Mouse (Mus musculus): Measurements from ENCODE around the gene Gm3629.
"Not testable (repeated sequence)": the region's sequence is repeated elsewhere in the genome, so short reads cannot be mapped to it uniquely, and the experiment has no call there.

Gene Gm3629

GRCm38 (mm10) chr14:6590513-6590912, at the start of gene Gm3629:
Gm3629 (minus strand) TSS chr14:6590613.
- DNase-seq = not testable (repeated sequence)

DNA sequence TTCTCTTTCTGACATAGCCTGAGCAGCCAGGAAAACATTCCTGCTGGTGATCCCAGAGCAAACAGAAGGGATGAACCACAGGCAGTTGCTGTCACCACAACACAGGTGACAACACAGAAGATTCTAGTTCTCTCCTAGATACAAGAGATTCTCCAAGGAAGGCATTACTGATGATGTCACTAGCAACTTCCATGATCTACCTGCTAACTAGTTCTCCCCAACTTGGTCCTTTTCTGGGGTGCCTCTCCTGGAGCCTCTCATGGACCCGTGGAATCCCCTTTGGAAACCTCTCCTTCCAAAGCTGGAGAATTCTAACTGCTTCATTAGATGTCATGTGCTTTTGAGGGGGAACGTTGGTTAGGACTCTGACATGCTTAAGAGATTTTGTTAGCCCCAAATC, 31.9 kb upstream of the Gm3629 start, which contains the start of gene Gm3460:
Gm3460 (minus strand) TSS at position 101 of the 400 bp plus-strand sequence.
- not testable (repeated sequence) for DNase-seq

DNA sequence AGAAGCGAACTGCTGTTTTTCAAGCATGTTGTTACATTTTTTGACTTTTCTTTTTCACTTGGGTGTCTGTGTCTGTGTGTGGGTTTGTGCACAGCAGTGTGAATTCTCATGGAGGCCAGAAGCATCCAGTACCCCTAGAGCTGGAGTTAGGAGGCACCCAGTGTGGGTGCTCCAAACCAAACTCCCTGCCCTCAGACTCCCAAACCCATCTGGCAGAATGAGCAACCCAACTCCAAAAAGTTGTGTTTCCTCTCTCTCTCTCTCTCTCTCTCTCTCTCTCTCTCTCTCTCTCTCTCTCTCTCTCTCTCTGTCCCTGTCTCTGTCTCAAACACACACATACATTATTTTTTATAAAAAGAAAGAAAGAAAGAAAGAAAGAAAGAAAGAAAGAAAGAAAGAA, 16.0 kb upstream of the Gm3629 start:
- DNase-seq = not testable (repeated sequence)

DNA sequence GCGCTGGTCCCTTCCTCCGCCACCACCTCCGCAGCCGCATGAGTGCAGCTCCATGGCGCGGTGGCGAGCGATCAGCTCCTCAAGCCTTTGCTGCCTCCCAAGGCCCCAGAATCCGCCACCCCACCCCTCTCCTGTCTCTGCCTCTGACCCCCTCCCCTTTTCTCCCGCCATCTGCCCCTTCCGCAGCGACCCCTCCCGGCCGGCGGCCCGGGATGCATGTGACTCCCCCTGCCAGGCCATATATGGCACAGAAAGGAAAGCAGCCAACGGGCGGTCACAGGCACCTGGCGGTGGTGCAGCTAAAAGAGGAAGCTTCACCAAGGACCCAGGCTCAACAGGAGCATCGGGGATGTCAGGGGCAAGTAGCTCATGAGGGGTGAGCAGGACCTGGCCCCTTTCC, 14.6 kb upstream of the Gm3629 start:
- peak; percentile 5 for DNase-seq

GRCm38 (mm10) chr14:6604551-6604950, 14.1 kb upstream of the Gm3629 start:
- peak; percentile 51 for DNase-seq

GRCm38 (mm10) chr14:6537190-6537589, 53.2 kb downstream of the Gm3629 start, which contains the start of gene Gm8356:
Gm8356 (minus strand) TSS chr14:6537290.
- not testable (repeated sequence) for DNase-seq
